Mouse (Mus musculus) frontal cortex, postnatal 14 days (tissue): ENCODE data around the gene Zfp961.
"Not testable (repeated sequence)": the region's sequence is repeated elsewhere in the genome, so short reads cannot be mapped to it uniquely, and the experiment has no call there.

ENCODE experiments used
- DNase-seq, 2 experiments: peaks; one replicate each; pipeline ENCODE4 v3.0.0; 2022; ENCODE audit warnings: low spot score in 2 of 2

Gene Zfp961

DNA sequence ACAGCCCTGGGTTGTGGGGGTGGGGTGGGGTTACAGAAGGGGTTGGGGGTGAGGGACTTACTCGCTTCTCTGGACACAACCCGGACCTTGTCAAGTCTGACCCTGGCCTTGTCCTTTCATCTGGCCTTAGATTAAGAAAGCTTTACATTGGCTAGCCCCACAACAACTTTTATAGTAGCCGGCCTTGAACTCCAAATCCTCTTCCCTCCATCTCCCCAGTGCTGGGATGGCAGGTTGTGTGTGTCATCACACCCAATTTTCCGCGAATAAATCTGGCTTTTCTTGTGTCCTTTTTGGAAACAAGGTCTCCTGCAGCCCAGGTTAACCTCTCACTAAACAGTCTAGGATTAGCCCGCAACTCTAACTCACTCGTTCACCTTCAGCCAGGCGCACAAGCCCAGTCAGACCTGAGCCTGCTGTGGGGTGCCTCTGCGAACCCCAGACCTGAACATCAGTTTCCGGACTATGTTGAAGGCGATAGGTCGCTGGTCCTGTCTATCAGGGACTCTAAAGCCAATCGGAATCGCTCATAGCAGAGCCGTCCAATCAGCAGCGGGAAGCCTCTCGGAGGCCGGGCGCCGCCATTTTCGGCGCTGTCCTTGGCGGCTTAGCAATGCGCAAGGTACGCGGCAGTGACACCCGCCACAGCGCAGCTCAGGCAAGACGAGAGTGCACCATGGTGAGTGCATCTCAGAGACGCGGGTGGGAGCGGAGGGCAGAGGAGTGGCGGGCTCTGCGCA, at the start of gene Zfp961:
TSS of gene Zfp961 (plus strand) at position 557 of the 740 bp plus-strand sequence.
- DNase-seq: peak; percentile 96 to 99

DNA sequence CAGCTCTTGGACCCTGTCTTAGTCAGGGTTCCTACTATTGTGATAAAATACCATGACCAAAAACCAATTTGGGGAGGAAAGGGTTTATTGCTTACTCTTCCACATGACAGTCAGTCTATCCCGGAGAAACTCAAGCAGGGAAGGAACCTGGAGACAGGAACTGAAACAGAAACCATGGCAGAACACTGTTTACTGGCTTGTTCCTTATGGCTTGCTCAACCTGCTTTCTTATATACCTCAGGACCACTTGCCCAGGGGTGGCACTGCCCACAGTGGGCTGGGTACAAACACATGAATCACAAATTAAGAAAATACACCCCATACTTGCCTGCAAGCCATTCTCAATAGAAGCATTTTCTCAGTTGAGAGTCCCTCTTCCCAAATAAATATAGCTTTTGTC, 47.8 kb upstream of the Zfp961 start:
- not testable (repeated sequence) for DNase-seq

DNA sequence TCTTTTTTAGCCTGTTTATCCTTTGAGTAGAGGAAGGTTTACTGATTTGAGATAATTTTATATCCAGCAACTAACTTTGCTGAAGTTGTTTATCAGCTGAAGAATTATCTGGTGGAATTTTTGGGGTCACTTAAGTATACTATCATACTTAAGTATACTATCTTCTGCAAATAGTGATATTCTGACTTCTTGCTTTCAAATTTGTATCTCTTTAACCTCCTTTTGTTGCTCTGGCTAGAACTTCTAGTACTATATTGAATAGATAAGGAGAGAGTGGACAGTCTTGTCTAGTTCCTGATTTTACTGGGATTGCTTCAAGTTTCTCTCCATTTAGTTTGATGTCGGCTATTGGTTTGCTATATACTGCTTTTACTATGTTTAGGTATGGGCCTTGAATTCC, 44.0 kb upstream of the Zfp961 start:
- no peak for DNase-seq

DNA sequence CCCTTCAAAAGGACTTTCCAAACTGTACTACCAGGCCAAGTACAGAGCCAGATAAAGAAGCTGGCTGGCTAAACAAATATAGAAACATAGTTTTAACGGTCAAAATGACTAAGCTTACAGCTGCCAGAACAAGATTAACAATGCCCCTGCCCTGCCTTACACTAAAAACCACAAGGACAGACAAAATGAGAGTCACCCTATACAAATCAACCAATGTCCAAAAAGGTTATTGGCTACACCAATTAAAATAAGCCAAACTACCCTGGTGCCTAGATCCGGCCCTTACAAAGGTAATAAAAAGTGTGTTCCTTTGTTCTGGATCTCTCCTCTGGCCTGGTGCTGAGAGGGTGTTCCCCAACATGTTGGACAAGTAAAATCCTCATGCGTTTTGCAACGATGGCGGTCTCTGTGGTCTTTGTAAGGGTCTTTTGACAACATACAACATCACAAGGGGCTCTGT, 43.0 kb upstream of the Zfp961 start:
- no peak for DNase-seq

DNA sequence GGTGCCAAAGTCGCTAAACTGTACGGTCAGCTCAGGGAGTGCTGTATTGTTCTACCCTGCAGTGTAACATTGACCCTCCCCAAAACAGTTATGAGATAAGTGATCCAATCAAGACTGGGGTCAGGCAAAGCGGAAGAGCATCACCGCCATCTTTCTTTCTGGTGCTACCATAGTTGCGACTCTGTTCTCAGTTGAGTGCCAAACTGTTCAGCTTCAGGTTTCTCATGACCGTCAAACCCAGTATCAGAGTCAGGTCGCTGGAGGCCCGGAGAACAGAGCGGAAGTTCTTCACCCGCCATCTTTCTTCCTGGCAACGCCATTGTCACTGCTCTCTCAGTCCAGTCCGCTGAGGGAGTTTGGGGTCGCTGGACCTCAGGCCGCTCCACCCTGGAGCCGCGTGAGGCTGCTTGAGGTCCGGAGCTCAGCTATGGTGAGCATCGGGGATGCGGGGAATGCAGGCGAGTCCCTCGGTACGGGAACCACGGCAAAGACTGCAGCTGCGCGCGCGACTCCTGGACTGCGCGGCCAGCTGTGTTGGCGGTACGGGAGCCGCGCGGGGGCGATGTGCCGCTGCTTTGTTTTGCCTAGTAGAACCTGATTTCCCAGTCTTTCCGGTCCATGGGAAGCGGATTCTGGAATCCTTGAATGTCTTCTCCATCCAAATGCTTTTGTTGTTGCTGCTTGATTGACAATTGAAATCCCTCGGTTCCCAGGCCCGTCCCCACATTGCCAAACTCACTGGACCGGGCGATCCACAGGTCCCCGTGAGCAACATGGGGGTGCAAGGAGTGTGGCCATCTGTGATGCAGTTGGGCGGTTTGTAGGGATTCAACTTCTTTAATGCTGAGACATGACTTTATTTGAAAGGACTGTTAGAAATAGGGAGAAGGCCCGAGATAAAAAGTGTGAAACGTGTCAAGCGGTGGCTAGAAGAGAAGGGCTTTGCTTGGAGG, 42.3 kb upstream of the Zfp961 start, which contains the start of the genes Zfp882 and Zfp617:
TSS of gene Zfp882 (plus strand) at position 300 of the 953 bp plus-strand sequence.
TSS of gene Zfp617 (plus strand) at position 327 of the 953 bp plus-strand sequence.
- peak; percentile 82 to 85 for DNase-seq

DNA sequence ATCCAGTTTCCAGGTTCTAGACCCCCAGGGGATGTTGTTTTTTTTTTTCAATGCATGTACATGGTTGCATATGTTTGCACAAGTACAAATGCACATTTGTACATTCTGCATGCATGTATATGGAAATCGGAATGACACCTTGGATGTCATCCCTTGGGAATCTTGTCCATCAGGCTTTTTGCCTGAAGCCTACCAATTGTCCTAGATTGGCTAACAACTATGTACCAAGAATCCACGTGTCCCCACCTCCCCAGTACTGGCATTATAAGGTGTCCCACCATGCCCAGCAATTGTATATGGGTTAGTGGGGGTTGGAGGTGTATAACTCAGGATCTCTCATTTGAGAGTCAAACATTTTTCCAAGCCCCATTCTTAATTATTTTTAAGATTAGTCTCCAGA, 38.6 kb upstream of the Zfp961 start:
- DNase-seq: no peak

DNA sequence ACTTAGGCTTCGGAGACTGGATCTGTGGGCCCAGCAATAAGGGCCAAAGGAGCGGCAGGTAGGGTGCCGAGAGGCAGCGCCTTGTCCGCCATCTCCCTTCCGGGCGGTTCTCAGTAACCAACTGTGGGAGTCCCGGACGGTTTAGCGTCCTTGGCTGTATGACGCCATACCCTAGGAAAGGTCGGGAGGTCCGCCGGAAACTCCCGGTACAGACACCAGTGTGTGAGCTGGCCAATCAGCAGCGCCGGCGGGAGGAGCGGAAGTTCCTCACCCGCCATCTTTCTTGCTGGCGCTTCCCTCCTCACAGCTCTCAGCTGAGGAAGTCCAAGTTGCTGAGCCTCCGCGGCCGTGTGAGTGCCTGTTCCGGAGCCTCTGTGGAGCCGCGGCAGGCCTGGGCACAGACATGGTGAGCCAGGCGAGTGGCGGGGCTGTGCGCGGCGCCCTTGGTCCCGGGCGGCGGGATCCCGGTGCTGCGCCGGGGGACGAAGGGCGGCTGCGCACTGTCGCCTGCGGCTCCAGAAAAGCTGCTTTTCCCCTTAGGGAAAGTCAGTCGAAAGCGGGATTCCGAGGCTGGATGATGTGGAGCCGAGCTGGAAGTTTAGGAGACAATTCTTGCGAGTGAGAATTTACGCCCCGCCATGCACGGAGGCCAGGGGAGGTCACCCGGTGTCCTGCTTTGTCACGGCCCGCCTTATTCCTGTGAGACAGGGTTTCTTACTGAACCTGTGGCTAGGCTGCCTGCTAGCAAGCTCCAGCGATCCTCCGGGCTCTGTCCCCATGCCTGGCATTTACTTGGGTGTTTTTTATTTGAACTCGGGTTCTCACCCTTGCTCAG, 28.1 kb upstream of the Zfp961 start:
- DNase-seq: peak; percentile 92 to 93

DNA sequence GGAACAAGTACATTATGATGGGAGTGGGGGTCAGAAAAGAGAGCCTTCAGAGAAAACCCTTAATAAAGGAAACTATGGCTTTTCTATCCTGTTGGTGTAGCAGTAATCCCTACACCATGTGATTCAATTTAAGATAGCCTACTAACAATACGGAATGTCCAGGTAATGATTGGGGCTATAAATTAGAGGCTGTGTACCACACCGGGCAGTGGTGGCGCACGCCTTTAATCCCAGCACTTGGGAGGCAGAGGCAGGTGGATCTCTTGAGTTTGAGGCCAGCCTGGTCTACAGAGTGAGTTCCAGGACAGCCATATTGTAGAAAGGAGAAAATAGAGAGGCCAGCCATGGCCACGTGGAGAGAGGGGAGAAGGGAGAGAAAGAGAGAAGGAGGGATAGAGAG, 25.0 kb upstream of the Zfp961 start:
- no peak for DNase-seq

DNA sequence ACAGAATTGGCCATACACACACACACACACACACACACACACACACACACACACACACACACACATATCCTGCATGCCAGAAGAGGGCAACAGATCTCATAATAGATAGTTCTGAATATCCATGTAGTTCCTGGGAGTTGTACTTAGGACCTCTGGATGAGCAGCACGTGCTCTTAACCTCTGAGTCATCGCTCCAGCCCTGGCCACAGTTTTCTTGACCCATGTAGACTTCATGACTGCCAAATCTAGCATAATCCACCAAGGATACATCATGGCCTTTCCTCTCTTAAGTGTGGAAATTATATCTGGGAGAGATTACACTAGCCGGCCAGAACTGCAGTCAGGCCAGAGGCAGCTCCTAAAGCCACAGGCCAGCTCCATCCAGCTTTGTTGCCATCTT, 24.3 kb upstream of the Zfp961 start:
- no peak for DNase-seq

DNA sequence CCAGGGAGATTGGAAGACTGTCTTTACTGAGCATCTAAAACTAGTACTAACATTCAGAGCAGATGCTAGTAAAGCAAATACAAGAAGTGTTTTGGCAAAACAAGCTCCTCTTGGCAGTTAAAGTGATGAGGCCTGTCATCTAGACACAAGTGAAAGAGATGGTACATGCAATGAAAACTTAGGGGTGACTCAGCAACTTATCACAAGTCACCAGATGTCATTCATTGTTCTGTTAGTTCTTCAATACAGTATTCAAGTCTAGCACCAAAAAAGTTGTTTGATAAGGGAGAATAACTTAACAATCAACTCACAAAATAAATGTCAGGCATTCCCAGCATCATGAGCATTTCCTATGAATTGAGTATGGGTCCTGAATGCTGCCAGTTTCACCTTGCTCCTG, 23.1 kb upstream of the Zfp961 start:
- DNase-seq: no peak

DNA sequence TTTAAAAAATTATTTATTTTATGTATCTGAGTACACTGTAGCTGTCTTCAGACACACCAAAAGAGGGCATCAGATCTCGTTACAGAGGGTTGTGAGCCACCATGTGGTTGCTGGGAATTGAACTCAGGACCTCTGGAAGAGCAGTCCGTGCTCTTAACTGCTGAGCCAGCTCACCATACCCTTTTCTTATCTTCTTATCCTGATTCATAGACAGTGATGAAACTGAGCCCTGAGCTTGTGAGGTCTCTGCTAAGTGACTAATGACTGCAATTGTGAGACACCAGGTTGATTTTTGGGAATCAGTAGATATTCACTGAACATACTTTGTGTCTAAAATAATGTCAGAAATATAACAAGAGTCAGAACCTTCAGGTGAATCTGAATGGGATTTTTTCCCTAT, 12.8 kb upstream of the Zfp961 start:
- DNase-seq: not testable (repeated sequence)

DNA sequence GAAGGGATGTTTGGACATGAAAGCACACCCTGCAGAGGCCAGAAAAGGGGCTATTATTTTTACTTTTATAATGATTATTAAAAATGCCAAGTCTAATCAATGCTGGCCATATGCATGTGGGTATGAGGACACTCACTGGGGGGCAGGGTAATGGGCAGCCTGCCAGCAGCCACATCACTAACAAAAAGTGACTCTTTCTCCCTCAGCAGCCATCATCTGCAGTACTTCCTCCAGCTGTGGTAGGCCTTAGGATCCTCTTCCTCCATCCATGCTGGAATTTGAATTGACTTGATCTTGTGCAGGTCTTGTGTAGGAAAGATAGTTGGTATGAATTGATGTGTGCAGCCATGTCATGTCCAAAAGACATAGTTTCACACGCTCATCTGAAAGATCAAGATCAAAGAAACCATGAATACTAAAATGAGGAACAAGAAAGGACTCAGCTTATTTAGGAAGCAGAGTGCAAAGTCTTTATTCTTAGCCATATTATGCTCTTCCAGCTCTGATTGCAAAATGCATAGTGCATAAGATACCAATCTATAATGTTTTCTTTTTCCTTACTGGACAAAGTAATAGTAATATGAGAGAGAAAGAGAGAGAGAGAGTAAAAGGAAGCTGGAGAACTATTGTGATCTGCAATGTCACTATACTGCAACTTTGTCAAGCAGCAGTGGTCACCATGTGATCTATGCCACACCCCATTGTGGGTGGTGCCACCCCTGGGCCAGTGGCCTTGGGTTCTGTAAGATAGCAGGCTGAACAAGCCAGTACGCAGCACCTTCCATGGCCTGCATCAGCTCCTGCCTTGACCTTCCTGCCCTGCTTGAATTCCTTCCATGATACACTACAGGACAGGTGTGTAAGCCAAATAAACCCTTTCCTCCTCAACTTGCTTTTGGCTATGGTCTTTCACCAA, 10.3 kb upstream of the Zfp961 start:
- no peak for DNase-seq

DNA sequence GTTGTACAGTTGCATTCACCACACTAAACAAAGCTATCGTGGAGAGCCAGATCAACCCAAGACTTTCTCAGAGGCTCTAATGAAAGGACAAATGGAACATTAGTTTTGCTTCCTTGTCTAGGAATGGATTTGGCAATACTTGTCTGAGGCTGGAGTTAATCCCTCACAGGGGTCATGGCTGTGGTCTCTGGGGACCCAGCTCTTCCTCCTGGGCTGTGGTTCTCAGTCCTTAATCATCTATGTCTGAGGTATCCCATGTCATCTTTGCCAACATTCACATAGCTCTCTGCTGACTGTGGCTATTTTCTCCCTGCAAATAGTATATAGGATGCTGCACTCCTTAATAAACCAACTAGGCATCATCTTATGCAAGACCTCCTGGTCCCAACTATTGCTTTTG, 9.1 kb upstream of the Zfp961 start:
- no peak for DNase-seq

DNA sequence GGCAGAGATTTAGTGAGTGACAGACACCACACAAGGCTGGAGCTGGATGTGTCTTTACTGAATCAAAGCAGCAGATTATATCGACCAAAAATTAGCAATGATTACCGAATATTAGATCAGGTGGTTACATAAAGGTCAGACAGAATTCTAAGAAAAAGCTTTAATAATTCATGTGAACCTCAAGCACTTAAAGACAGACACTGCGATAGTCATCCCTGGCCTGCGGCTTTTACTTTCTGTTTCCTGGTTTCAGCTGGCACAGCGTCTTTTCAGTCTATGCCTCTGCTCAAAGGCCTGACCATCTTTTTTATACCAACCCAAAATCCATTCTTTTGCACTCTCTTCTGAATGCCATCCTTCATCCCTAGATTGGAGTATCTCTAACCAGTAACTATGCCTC, 2.2 kb upstream of the Zfp961 start:
- no peak for DNase-seq

DNA sequence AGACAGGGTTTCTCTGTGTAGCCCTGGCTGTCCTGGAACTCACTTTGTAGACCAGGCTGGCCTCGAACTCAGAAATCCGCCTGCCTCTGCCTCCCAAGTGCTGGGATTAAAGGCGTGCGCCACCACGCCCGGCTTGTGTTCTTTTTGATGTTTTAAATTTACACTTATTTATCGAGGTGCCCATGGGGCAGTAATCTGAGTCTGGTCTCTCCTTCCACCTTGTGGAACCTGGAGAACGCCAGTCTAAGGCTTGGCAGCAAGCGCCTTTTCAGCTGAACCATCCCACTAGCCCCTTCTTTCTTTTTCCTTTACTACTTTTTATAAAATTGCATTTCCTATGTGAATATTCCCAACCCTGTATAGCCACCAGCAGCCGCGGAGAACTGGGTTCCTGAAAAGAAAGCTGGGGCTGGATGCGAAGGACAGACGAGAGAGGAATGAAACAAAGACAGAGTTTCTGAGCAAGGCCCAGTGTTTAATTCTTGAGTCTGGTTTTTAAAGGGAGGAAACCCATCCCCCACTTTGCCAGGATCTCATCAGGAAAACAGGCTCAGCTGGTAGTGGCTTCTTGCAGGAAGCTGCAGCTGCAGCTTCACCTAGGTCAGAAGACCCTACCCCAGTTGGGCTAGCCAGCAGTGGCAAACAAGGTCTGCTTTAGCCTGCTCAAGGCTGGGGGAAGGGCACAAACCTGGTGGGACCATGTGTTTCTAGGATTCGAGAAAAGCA, 761 bp downstream of the Zfp961 start:
- DNase-seq: no peak

DNA sequence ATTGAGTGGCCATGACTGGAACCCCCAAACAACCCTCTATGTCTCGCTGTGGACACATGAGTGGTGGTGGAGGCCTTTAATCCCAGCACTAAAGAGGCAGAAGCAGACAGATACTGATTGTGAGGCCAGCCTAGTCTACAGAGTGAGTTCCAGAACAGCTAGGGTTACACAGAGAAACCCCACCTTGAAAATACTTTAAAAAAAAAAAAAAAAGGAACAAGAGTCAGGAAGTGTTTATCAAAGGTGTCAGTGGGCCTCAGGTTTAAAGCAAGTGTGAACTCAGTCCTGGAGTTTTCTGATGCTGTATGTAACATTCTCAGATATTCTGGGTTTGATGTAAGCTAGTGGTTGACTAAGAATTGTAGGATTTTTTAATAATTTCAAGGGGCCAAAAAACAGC, 1.7 kb downstream of the Zfp961 start:
- DNase-seq: no peak

DNA sequence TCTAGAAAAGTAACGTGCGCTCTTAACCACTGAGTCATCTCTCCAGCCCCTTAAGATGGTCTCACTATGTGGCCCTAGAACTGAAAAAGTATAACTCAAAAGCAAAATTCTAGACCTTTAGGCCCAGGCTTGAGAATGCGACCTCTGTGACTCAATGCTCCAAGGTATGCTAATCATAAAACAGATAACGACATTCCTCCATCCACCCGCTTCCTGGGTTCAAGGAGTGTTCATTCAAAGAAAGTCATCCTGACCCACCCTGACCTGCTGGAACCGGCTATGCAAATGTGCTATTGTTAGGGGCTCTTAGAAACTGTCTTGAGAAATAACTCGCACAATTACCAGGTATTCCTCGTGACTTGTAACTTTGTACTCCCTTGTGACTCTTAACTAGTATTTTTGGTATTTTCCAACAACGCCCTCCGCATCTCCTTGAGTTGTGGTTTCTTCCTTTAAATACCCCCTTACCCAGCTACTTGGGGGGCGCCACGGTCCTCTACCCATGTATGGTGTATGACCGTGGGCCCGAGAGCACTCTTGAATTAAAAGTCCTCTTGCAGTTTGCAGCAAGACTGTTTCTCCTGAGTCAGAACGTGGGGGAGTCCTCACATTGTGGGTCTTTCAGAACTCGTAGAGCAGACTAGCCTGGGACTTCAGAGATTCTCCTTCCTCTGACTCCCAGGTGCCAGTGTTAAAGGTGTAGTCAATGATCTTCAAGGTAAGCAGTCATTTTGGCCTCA, 2.3 kb downstream of the Zfp961 start:
- DNase-seq: not testable (repeated sequence)

DNA sequence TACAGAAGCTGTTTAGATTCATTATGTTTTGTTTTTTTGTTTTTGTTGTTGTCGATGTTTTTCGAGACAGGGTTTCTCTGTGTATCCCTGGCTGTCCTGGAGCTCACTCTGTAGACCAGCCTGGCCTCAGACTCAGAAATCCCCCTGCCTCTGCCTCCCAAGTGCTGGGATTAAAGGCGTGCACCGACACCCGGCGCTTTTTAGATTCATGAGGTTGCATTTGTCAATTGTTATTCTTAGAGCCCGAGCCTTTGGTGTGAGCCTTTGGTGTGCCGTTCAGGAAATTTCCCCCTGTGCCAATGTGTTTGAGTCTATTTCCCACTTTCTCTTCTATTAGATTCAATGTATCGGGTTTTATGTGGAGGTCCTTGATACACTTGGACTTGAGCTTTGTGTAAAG, 3.8 kb downstream of the Zfp961 start:
- no peak for DNase-seq

DNA sequence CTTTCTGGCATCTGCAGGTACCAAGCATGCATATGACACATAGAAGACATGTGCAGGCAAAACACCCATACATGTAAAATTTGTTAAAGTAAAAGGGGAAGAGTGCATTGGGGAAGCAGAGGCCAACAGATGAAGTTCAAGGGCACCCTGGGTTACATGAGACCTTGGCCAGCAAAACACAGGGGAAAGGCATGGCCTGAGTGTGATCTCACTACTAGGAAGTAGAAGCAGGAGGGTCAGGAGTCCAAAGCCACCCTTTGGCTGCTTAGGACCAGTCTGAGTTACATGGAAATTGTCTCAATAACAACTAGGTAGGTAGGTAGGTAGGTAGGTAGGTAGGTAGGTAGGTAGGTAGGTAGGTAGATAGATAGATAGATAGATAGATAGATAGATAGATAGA, 9.6 kb downstream of the Zfp961 start:
- DNase-seq: no peak
